Mouse (Mus musculus) MEL (cell line): ENCODE results near the gene Magi2. TPM values are rescaled to one million over a fixed set of nuclear protein-coding genes. Genes with fewer than 3 reads are reported as not detected.

Source experiments
- DNase-seq: peaks from one replicate; pipeline ENCODE4 v3.0.0; 2011; ENCODE audit warnings: low read depth, low spot score
- H3K27ac ChIP-seq: 2 replicates; pipeline ENCODE4 v1.5.1; 2012; ENCODE audit warnings: low read depth, mild to moderate bottlenecking, control low read depth, low read length, moderate library complexity; ENCODE audit not compliant: control insufficient read depth
- H3K27me3 ChIP-seq, 2 experiments: fragments of 150-350 bp in 1 of 2; sonication (generic) in 1 of 2; 2 replicates each; pipeline ENCODE4 v1.6.1; 2012; ENCODE audit warnings: low read length in 2 of 2, mild to moderate bottlenecking in 2 of 2, improper control_type of control experiment in 1 of 2, moderate library complexity in 1 of 2; ENCODE audit not compliant: insufficient read depth in 2 of 2, control insufficient read depth in 1 of 2
- H3K36me3 ChIP-seq, 2 experiments: 2 replicates each; pipeline ENCODE4 v1.6.1; 2012 to 2014; ENCODE audit warnings: low read length in 2 of 2, improper control_type of control experiment in 1 of 2, inconsistent platforms in 1 of 2, mild to moderate bottlenecking in 1 of 2; ENCODE audit not compliant: insufficient read depth in 2 of 2, control insufficient read depth in 1 of 2
- H3K4me1 ChIP-seq, 2 experiments: fragments of 150-350 bp in 1 of 2; sonication (generic) in 1 of 2; 2 replicates each; pipeline ENCODE4 v1.6.1; 2012; ENCODE audit warnings: low read length in 2 of 2, improper control_type of control experiment in 1 of 2, mild to moderate bottlenecking in 1 of 2; ENCODE audit not compliant: insufficient read depth in 2 of 2, control insufficient read depth in 1 of 2
- H3K4me3 ChIP-seq, 2 experiments: fragments of 150-350 bp in 1 of 2; sonication (generic) in 1 of 2; 2 replicates each; pipeline ENCODE4 v1.5.1; 2012; ENCODE audit warnings: low read depth in 2 of 2, low read length in 2 of 2, mild to moderate bottlenecking in 2 of 2, moderate library complexity in 2 of 2, control low read depth in 1 of 2, improper control_type of control experiment in 1 of 2; ENCODE audit not compliant: control insufficient read depth in 1 of 2, insufficient read depth in 1 of 2
- H3K79me2 ChIP-seq: 2 replicates; pipeline ENCODE4 v1.6.1; 2012; ENCODE audit warnings: mild to moderate bottlenecking, low read length, moderate library complexity; ENCODE audit not compliant: control insufficient read depth, poor library complexity, insufficient read depth
- H3K9ac ChIP-seq: 2 replicates; pipeline ENCODE4 v1.6.1; 2012; ENCODE audit warnings: low read depth, mild to moderate bottlenecking, control low read depth, low read length, moderate library complexity; ENCODE audit not compliant: control insufficient read depth, poor library complexity, severe bottlenecking
- H3K9me3 ChIP-seq: fragments of 150-350 bp; sonication (generic); replicated peaks from 2 replicates; pipeline ENCODE4 v1.6.1; 2012; ENCODE audit warnings: mild to moderate bottlenecking, low read length, improper control_type of control experiment, moderate library complexity; ENCODE audit not compliant: insufficient read depth
- CHD2 ChIP-seq: IDR thresholded peaks from 2 replicates; pipeline ENCODE4 v1.6.1; 2011; ENCODE audit warnings: low read length, improper control_type of control experiment
- E2F4 ChIP-seq: IDR thresholded peaks from 2 replicates; pipeline ENCODE4 v1.6.1; 2011; ENCODE audit warnings: low read depth, low read length, improper control_type of control experiment, borderline replicate concordance
- ELF1 ChIP-seq: IDR thresholded peaks from 2 replicates; pipeline ENCODE4 v1.6.1; 2014; ENCODE audit warnings: low read depth, mild to moderate bottlenecking, inconsistent platforms, low read length, improper control_type of control experiment, moderate library complexity
- GABPA ChIP-seq: IDR thresholded peaks from 2 replicates; pipeline ENCODE4 v1.6.1; 2012; ENCODE audit warnings: low read depth, mild to moderate bottlenecking, inconsistent platforms, low read length, improper control_type of control experiment, moderate library complexity
- HCFC1 ChIP-seq: IDR thresholded peaks from 2 replicates; pipeline ENCODE4 v1.6.1; 2012; ENCODE audit warnings: low read depth, mild to moderate bottlenecking, inconsistent platforms, low read length, improper control_type of control experiment, moderate library complexity
- JUND ChIP-seq: IDR thresholded peaks from 2 replicates; pipeline ENCODE4 v1.6.1; 2011; ENCODE audit warnings: low read depth, mild to moderate bottlenecking, improper control_type of control experiment, low read length
- KAT2A ChIP-seq: conservative IDR thresholded peaks from 2 replicates; pipeline ENCODE4 v1.6.1; 2012; ENCODE audit warnings: low read depth, low read length, improper control_type of control experiment, inconsistent platforms
- MAX ChIP-seq: IDR thresholded peaks from 2 replicates; pipeline ENCODE4 v1.6.1; 2011; ENCODE audit warnings: low read length, improper control_type of control experiment
- MYC ChIP-seq: IDR thresholded peaks from 2 replicates; pipeline ENCODE4 v1.6.1; 2011; ENCODE audit warnings: low read depth, mild to moderate bottlenecking, low read length, improper control_type of control experiment, moderate library complexity
- NELFE ChIP-seq: IDR thresholded peaks from 2 replicates; pipeline ENCODE4 v1.6.1; 2011; ENCODE audit warnings: low read depth, low read length, improper control_type of control experiment
- NRF1 ChIP-seq: IDR thresholded peaks from 2 replicates; pipeline ENCODE4 v1.6.1; 2014; ENCODE audit warnings: low read depth, mild to moderate bottlenecking, inconsistent platforms, low read length, improper control_type of control experiment, moderate library complexity; ENCODE audit not compliant: poor library complexity, insufficient read depth, severe bottlenecking
- POLR2A ChIP-seq, 2 experiments: IDR thresholded peaks; 2 replicates each; pipeline ENCODE4 v1.6.1; 2011 to 2012; ENCODE audit warnings: low read length in 2 of 2, mild to moderate bottlenecking in 2 of 2, control low read depth in 1 of 2, improper control_type of control experiment in 1 of 2, low read depth in 1 of 2, moderate library complexity in 1 of 2; ENCODE audit not compliant: control insufficient read depth in 1 of 2, insufficient read depth in 1 of 2, poor library complexity in 1 of 2
- TAL1 ChIP-seq: IDR thresholded peaks from 2 replicates; pipeline ENCODE4 v1.6.1; 2012; ENCODE audit warnings: mild to moderate bottlenecking, inconsistent platforms, low read length, moderate library complexity, mixed read lengths
- TCF12 ChIP-seq: IDR thresholded peaks from 2 replicates; pipeline ENCODE4 v1.6.1; 2014; ENCODE audit warnings: low read depth, mild to moderate bottlenecking, inconsistent platforms, low read length, improper control_type of control experiment, moderate library complexity
- UBTF ChIP-seq: IDR thresholded peaks from 2 replicates; pipeline ENCODE4 v1.6.1; 2012; ENCODE audit warnings: low read depth, mild to moderate bottlenecking, inconsistent platforms, low read length, improper control_type of control experiment, moderate library complexity, borderline replicate concordance; ENCODE audit not compliant: insufficient read depth
- ZKSCAN1 ChIP-seq: IDR thresholded peaks from 2 replicates; pipeline ENCODE4 v1.6.1; 2012; ENCODE audit warnings: low read depth, mild to moderate bottlenecking, inconsistent platforms, low read length, improper control_type of control experiment, moderate library complexity
- polyA plus RNA-seq, 2 experiments: library from polyadenylated mRNA; stranded (reverse) in 1 of 2; unstranded in 1 of 2; fragments of >175 nt in 1 of 2; fragments of >200 nt in 1 of 2; gene quantifications; 2 replicates each; pipeline versions ENCODE4 v1.2.1 to v1.2.4; 2012; ENCODE audit warnings: low replicate concordance in 2 of 2, low read depth in 1 of 2; ENCODE audit not compliant: insufficient read length in 2 of 2, insufficient read depth in 1 of 2, missing spikeins in 1 of 2
- total RNA-seq: library from RNA; depleted of rRNA; stranded (reverse); fragments of 300-350 nt; gene quantifications from 2 replicates; pipeline ENCODE4 v1.2.3, GENCODE M21; 2012

Gene Magi2
- total and polyA plus RNA-seq, 3 experiments, result 0.46 to 0.47 TPM; not detected in 1

DNA sequence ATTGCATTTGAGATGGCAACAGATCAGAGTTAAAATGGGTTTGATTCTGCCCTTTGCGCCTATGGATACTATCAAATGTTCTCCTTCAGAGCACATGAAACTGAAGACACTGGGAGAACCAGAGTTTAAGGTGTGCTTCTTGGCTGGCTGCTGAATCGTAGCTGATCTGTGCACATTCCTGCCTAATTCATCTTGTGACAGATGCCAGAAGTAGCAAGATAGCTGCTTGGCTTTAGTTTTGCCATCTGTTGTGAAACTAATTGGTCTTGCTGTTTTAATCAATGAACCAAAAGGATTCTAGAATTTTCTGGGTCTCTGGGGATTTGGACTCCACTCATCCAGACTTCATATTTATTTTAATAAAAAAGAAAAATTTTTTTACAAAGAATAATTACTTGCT, 553.2 kb downstream of the Magi2 start:
- TF ChIP-seq KAT2A, result no peak
- TF ChIP-seq NRF1, result no peak
- Histone ChIP-seq H3K27me3 (no peaks in the 10 kb centered on the region), H3K36me3 (no peaks in the 10 kb centered on the region), H3K9me3 (no peaks in the 10 kb centered on the region), H3K4me1 (no peaks in the 10 kb centered on the region), H3K9ac (no peak overlapping the region), H3K27ac (no peak overlapping the region), H3K79me2 (no peaks in the 10 kb centered on the region), H3K4me3 (no peak overlapping the region)
- no peak for DNase-seq

DNA sequence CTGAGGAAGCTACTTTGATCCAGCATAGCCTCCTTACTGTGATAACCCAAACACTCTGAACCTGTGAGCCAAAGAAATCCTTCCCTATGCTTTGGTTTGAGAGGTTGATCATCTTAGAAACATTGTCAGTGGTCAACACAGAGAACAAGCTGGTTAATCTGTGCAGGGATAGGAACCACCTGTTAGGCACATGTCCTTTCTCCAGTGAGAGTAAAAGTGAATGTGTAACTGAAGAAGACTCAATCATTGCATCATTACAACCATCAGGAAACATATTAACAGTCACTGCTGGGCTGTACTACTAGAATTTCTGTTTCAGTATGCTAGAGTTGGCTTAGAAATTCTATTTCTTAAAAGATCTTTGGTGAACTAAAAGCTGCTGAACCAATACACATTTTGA, 558.5 kb downstream of the Magi2 start:
- TF ChIP-seq TAL1, result no peak
- no peak for TF ChIP-seq NRF1
- no peak for TF ChIP-seq HCFC1
- TF ChIP-seq ZKSCAN1, result no peak
- no peak for TF ChIP-seq NELFE
- no peak for TF ChIP-seq UBTF
- TF ChIP-seq MAX, result no peak
- TF ChIP-seq CHD2, result no peak
- no peak for TF ChIP-seq MYC
- TF ChIP-seq E2F4, result no peak
- TF ChIP-seq TCF12, result no peak
- no peak for TF ChIP-seq GABPA
- no peak for TF ChIP-seq JUND
- TF ChIP-seq POLR2A (IDR thresholded peaks at IDR 0.05; ENCODE audit: control insufficient read depth in 1 of 2, insufficient read depth in 1 of 2, low read depth in 1 of 2, low read length in 2 of 2, poor library complexity in 1 of 2), result no peak
- TF ChIP-seq ELF1, result no peak

More for the DNA sequence above, 558.5 kb downstream of the Magi2 start:
- H3K27ac ChIP-seq, result no peak overlapping the region
- no peak for DNase-seq
- H3K36me3 ChIP-seq, result no peaks in the 10 kb centered on the region
- H3K27me3 ChIP-seq, result no peaks in the 10 kb centered on the region
- no peak overlapping the region for H3K9ac ChIP-seq
- H3K9me3 ChIP-seq, result no peaks in the 10 kb centered on the region
- H3K4me1 ChIP-seq, result no peaks in the 10 kb centered on the region
- H3K4me3 ChIP-seq, result no peak overlapping the region
- H3K79me2 ChIP-seq, result no peaks in the 10 kb centered on the region
